Mouse (Mus musculus): ENCODE results near the gene Rptor.

The Rptor gene

DNA sequence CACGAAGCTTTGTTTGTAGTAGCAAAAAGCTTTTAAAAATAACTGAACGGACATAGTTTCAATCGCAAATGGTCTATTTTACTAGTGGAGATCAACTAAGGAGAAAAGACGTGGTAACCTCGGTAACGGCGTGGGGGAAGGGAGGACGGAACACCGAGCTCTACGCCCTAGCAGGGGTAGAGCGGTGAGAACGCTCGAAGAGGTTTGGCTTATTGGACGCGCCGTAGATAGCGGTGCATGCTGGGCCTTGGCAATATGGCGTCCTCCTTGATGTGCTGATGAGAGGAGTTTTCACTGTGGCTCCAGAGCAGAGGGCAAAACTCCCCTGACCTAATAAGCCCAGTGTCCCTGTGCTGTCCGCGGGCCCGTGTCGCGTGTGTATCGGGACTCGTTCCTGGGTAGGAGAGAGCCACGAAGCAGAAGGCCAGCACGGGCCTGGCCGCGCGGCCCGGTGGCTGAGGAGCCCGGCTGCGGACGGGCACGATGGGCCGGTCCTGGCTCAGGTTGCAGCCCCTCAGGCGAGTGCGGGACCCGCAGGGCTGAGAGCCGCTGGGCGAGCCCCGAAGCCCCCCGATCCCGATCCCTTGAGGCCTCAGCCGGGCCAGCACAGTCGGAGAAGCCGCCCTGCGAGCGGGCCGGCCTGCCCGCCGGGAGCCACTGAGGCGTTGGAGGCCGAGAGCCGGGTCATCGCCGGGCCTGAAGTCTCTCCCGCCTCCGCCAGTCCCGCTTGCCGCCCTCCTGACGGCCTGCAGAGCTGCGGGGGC lies at the start of gene Rptor:
Gene Rptor (plus strand): TSS at position 143 of the 764 bp plus-strand sequence.
- DNase-seq (ENCODE audit: low read depth) = peak; percentile 97

DNA sequence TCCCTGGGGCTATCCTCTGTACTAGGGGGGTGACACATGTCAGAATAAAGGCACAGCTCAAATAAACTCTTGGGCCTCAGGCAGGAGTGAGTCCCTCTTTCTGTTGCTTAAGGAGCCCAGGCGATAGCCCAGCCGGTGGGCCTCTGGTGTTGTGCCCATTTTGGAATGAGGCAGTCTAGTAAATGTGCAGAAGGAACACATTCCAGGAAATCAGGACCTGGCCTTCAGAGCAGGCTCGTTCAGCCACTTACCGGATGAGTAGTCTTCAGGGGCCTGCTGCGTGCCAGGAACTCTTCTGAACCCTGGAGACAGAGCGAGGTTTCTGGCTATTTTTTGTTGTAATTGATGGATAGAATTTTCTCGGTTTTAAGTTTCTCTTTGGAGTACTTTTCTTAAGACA lies 48.0 kb upstream of the Rptor start:
- no peak for DNase-seq (ENCODE audit: low read depth)

DNA sequence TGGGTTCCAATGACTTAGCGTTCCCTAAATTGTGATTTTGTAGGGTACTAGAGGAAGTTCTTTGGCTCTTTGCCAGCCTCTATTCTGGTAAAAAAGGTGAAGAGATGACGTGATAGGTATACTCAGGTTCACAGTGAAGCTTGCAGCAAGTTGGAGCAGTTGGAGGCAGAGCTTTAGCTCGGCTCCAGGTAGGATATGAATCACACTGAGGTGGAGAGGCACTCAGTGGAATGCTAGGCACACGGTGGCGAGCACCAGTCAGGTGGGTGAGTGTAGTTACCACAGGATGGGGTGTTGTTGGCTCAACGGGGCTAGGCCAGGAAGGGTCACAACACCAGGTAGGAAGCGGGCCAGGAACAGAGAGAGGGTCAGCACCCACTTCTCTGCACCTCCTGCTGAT lies 47.5 kb upstream of the Rptor start:
- no peak for DNase-seq (ENCODE audit: low read depth)

DNA sequence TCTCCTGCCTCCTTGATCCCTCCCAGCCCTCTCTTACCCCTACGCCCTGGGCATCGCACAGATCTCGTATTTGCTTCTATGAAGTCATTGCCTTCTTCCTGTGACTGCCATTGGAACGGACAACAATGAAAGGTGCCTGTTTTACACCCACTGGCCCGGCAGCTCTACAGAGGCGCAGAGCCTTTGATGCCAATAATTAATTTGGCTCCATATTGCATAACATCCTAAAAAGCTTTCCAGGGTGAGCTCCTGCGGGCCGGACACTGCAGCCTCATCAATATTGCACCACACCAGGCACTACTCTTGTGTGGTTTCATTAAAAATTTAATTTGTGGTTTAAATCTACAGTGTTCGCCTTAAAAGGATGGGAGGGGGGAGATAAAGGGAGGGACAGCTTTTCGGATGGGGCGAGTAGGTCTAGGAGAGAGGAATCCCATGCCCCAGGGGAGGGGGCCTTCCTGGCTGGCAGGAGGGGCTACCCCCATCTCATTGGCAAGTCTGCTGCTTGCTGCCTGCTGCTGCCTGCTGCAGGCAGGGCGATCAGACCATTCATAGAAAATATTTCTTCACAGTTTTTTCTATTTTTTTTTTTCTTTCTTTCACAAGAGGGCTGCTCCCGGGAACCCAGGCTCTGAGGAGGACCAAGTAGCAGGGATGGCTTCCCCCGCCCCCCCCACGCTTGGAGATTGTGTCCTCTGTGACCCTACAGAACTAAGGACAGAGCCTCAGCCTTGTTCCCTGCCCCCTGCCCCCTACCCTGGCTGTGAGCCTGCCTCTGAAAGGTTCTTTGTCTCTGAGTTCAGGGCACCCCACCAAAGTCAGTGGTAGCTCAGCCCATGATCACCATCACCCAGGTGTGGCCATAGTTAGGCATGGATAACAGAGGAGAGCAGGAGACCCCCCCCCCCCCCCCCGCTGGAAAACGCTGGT lies 44.5 kb upstream of the Rptor start:
- no peak for DNase-seq (ENCODE audit: low read depth)

DNA sequence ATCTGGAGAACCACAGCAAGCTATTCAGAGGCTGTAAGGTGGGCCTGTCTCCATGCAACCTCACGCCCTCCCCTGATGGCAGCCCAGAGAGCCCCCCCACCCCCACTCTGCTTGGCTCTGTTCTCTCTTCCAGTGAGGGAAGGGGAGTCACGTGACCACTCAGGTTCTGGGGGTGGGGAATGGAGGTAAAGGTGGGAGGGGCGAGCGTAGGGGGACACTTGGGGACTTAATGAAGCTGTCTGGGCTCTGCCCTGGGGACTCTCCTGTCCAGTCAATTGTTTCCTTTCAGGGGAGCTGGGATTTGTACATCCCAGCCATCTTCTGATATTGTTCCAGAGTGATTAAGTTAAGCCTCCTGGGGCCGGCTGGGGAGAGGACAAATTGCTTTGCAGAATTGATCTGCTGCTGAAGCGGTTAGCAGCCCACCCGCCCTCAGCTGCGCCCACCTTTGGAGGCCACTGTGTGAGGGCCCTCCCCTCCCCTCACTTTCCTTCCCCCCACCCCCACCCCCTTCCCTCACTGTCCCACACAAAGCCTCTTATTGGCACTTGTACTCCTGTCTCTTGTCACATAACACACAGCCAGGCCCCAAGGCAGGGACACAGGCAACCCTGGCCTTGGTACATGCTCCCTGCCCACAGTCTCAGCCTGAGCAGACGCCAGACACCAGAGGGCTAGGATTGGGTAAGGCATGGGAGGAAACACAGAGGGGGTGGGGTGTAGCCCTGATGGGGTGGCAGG lies 43.7 kb upstream of the Rptor start:
- no peak for DNase-seq (ENCODE audit: low read depth)

DNA sequence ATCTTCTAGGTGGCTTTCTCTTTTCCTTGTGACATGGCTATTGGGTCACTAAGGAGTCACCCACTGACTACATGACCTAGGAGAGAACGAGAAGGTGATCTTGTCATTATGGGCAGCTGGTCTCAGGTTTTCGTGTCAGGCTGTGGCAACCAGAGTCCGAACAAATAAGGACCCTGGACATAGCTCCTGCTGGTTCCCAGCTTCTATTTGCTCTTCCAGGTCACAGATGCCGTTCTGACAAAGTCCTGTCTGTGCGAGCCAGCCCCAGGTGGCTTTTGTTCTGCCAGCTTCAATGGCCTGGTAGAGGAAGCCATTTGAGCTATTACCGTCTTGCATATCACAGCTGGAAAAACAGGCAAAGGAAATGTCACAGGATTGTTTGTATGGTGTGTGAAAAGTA lies 40.4 kb upstream of the Rptor start:
- no peak for DNase-seq (ENCODE audit: low read depth)

DNA sequence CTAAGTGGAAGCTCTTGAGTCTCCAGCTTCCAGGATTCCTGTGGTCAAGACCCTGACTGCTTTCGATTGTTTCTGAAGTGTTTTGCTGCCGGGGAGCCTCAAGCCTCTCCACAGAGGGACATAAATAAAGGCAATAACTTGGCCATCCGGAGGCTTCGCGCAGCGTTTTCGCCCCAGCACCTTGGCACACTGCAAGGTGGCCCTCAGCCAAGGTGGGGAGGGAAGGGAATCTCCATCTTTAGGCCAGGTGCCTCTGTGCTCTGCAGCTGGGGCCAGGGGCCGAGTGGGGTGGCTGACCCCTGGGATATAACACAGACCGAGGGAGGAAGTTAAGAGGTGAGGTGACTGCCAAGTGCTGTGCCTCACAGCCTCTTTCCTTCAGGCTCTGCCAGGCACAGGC lies 39.5 kb upstream of the Rptor start:
- DNase-seq (ENCODE audit: low read depth) = no peak

DNA sequence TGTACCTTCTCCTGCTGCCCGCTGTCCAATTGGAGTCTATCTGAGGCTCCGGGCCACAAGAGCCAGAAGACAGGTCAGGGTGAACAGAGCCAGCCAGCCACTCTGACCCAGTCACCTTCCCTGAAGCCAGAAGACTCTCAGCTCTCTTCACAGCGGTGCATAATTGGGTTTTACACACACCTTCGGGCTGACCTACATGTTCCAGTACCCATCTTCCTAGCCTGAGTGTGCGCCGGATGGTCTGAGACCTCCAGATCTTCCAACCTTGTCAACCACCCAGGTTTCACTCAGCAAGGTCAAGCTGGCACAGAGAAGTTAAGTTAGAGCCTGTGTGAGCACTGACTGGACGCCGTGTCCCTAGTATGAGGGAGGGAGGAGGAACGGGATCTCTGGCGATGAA lies 38.3 kb upstream of the Rptor start:
- no peak for DNase-seq (ENCODE audit: low read depth)

DNA sequence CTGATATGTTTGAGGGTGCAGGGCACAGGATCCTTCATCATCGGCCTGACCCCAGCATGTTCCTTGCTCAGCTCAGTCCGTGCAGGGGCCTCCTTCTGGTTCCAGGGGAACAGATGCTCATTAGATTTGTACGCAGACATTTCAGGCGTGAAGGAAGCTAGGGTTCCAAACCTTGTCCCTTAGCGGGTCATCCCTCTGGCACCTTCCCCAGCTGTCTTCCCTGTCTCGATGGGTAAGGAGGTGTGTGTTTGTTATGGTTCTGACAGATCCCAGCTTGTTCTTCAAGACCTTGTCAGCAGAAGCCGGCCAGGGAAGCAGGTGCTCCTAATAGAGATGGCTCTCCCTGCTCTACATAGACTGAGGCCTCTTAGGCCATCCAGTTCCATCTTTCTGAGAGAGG lies 37.7 kb upstream of the Rptor start:
- DNase-seq (ENCODE audit: low read depth) = no peak

DNA sequence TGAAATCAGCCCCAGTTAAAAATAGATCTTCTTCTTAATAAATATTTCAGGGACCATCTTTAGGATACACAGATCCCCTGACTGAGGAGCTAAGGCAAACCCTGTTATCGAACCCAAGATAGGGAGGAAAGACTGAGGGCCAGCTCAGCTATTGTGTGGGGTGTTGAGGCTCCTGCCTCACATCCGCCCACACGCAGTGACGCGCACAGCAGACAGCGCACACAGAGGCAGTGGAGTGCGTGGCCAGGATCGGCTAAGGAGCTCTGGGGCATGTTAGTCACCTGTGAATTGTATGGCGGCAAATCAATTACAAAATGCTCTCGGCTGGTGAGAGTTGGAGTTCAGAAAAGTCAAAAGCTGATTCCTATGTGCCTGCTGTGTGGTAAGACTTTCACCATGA lies 37.0 kb upstream of the Rptor start:
- DNase-seq (ENCODE audit: low read depth) = no peak

DNA sequence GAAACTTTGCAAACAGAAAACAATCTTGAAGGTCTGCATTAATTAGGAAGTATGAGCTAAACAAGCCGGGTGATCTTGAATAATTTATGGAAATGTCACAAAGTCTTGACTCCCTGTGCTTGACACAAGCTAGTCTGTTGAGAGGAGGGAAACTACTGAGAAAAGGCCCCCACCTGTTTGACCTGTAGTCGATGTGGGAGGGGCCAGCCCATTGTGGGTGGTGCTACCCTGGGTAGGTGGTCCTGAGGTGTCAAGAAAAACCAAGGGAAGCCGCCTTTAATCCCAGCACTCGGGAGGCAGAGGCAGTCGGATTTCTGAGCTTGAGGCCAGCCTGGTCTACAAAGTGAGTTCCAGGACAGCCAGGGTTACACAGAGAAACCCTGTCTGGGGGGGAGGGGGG lies 36.5 kb upstream of the Rptor start:
- DNase-seq (ENCODE audit: low read depth) = no peak

DNA sequence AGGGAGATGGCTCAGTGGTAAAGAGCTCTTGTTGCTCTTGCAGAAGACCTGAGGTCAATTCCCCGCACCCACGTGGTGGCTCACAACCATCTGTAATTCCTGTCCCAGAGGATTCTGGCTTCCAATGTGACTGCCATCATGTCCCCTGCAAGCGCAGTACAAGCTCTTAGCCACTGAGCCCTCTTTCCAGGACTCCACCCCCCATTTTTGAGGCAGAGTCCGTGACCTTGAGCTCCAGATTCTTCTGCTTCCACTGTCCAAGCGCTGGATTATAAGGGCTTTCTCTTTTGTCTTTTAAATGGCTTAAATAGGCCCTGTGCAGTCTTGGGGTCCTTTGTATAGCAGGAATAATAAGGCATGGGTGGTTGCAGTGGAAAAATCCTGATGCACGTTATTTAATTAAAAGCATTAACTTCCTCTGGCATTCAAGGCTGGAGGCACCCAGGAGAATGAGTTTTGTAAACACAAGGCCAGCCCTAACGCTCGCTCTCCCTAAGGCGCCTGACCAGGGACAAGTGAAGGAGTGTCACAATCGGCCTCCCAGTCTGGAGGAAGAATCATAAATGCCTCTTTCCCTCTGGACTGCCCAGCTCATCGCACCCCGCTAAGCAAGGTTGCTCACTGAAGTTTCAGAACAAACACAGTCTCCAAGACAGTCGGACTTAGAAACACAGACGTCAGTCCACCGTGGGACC lies 30.2 kb upstream of the Rptor start:
- no peak for DNase-seq (ENCODE audit: low read depth)

DNA sequence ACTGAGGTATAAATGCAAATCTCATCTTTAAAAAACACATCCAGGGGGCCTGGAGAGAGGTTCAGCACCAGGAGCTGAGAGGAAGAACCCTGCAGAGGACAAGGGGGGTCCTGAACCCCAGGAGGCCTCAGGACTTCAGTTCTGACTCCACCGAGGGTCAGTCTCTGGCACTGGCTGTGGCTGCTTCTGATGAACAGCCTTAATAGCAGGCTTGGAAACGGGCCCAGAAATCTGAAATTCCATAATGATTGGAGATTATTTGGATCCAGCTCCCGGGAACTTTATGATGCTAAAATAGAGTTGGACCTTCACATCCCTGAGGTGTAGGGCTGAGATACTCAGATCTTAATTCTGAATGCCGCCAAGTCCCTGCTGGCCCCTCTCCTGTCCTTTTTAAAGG lies 25.9 kb upstream of the Rptor start:
- no peak for DNase-seq (ENCODE audit: low read depth)

DNA sequence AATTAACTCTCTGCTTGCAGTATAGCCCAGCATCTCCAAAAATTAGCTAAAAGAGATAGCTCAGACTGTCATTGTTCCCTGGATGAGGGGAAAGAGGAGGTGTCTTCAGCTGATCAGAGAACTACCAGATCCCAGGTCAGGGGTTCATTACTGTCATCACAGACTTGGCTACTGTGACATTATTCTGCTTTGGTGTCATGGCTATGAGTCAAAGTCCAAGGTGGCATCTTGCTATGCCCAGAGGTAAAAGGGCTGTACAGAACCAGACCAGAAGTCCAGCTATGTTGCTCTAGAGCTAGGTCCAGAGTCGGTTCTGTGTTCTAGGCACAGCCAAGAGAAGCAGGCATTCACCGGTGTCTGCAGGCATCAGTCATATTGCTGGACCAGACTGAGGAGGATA lies 25.0 kb upstream of the Rptor start:
- no peak for DNase-seq (ENCODE audit: low read depth)

DNA sequence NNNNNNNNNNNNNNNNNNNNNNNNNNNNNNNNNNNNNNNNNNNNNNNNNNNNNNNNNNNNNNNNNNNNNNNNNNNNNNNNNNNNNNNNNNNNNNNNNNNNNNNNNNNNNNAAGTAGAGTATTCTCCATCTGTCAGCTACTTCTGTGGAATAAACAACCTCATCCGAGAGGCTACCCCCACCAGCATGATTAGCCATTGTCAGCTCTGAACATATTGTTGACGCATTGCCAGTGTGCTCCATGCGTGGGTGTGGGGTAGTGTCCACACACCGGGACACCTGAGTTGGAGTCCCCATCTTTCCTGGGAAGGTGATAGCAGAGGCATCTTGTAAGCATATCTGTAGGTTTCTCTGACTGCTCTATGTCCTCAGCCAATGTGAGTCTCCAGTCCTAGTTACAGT lies 16.2 kb upstream of the Rptor start:
- DNase-seq (ENCODE audit: low read depth) = no peak

DNA sequence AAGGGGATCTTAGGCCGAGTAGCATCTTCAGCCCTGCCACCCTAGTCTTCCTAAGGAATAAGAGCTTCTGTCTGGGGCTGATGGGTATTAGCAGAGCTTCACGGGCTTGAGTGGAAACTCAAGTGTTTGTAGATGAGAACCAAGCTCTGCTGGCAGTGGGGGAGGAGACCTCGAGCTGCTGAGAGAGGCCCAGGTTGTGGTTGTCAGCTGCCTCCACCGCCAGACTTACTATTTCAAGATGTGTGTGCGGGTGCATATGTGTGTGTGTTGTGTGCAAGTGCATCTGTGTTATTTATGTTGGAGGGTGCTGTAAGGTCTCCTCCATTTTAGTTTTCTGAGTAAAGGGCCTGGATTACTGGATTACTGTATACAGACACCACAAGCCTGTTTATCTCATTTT lies 15.6 kb upstream of the Rptor start:
- DNase-seq (ENCODE audit: low read depth) = no peak

DNA sequence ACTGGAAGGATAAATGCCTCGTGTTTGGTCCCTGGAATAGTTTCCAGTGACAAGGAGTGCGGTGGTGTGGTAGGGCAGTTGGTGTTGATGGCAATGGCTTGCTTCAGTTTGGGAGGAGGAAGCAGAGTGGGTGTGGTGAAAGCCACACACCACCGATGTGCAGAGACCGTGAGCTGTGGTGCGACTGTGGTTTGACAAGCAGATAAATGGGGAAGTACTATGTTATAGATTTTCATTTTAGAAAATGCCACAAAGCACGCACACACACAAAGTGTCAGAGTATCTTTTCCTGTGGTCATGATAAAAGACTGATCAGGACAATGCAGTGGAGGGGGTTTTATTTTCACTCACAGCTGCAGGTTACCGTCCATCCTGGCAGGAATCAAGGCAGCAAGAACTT lies 13.5 kb upstream of the Rptor start:
- no peak for DNase-seq (ENCODE audit: low read depth)

DNA sequence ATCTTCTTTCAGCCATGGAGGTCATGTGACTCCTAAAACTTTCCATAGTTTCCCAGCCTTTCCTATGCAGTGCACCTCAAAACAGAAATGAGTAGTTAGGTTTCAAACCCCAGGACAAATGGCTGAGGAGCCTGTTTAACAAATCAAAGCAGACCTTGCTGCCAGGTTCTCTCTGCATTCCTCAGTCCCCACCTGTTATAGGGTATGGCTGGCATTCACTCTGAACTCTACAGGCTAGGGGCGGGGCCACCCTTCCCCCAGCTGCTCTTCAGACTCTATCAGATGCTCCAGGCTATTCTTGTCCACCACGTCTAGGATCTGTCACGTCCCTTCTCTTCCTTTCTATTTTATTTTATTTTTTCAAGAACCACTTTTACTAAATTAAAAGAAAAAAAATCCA lies 8.7 kb upstream of the Rptor start:
- no peak for DNase-seq (ENCODE audit: low read depth)

DNA sequence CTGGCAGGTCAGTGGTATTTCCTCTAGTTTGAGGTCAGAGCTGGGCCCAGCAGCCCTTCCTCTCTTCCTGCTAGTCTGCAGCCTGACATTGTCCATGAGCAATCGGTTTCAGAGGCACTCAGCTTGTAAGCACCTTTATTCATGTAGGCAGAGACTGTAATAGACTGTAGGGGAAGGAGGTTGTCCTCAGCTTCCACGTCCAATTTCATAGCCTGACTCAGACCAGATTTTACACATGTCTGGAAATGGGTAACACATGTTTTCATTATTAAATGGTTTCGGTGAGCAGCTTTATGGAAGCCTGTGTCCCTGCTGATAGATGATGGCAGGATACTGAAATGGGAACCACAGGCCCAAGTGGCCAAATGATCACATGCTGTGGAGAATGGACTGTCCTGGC lies 3.8 kb upstream of the Rptor start:
- no peak for DNase-seq (ENCODE audit: low read depth)

DNA sequence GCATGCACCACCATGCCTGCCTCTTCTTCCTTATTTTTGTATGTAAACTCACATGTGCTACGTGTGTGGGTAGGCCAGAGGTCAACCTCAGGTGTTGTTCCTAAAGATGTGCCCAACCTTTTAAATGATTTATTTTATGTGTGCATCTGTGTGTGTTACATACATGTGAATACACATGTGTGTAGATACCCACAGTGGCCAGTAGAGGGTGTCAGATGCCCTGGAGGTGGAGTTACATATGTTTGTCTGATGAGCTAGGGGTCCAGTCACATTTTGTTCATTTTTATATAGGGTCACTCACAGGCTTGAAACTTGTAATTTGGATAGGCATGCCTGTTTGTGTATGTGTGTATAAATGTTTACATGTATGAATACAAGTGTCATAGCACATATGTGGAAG lies 2.4 kb upstream of the Rptor start:
- DNase-seq (ENCODE audit: low read depth) = no peak

DNA sequence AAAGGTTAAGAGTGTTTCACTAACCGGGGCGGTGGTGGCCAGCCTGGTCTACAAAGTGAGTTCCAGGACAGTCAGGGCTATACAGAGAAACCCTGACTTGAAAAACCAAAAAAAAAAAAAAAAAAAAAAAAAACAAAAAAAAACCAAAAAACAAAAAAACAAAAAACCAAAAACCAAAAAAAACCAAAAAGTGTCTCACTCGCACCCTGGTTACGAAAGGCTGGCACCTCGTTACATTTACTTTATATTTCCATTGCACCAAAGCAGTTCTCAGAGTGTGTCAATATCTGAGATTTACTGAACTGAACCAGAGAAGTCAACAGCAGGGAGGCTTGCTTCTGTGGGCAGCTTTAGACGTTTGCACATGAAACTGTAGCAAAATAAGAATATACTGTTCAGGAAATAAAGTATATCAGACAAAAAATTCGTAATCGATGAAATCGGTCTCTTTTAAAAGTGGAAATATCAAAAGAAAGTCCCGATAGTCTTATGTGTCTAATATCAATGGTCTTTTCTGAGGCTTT lies 466 bp upstream of the Rptor start:
- no peak for DNase-seq (ENCODE audit: low read depth)

DNA sequence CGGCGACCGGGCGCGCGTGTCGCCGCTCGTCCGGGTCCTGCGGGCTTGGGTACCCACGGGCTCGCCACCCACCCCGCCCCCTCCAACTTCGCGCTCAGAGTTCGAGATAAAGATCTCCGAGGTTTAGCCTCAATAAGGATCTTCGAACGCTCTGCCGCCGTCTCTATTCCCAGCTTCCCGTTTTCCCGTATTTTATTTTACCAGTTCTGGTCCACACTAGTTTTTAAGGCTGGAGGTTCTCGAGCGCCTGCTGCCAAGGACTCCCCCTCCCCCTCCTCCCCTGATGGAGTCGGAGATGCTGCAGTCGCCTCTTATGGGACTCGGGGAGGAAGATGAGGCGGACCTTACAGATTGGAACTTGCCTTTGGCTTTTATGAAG lies 811 bp downstream of the Rptor start:
- DNase-seq (ENCODE audit: low read depth) = no peak

Measured in c-Kit-positive CD71-positive TER-119-negative erythroid progenitor cells, embryonic 14.5 days (primary cell).